Mouse (Mus musculus) embryo, embryonic 11 days (tissue): ENCODE results near the gene Zfp820.
A peak's percentile ranks its signal among the peaks of the same experiment; 100 is the strongest.
"Not testable (repeated sequence)": the region's sequence is repeated elsewhere in the genome, so short reads cannot be mapped to it uniquely, and the experiment has no call there.

Source experiments
- DNase-seq: peaks from one replicate; pipeline ENCODE4 v3.0.0-alpha.2; 2015

Gene Zfp820

GRCm38 (mm10) chr17:21845545-21846321 lies at the start of gene Zfp820:
TSS of gene Zfp820 (minus strand) at chr17:21845772.
- DNase-seq, result peak; percentile 93

GRCm38 (mm10) chr17:21871256-21871655 lies 25.7 kb upstream of the Zfp820 start:
- DNase-seq, result no peak

GRCm38 (mm10) chr17:21846322-21846582 lies 680 bp upstream of the Zfp820 start:
- not testable (repeated sequence) for DNase-seq

- no peak for DNase-seq
These were observed 7.1 kb downstream of the Zfp820 start for GRCm38 (mm10) chr17:21838510-21838909.

GRCm38 (mm10) chr17:21801373-21801772 lies 44.2 kb downstream of the Zfp820 start:
- peak; percentile 33 for DNase-seq

GRCm38 (mm10) chr17:21792256-21792655 lies 53.3 kb downstream of the Zfp820 start:
- no peak for DNase-seq

- DNase-seq, result no peak
These were observed 75.2 kb downstream of the Zfp820 start for GRCm38 (mm10) chr17:21770336-21770735.
